Mouse (Mus musculus) CH12.LX (cell line): Measurements from ENCODE around the gene Hlcs. TPM values are rescaled to one million over a fixed set of nuclear protein-coding genes. Genes with fewer than 3 reads are reported as not detected.

ENCODE experiments used
- DNase-seq: peaks from one replicate; pipeline ENCODE4 v3.0.0-alpha.2; 2013; ENCODE audit errors: extremely low read depth
- H3K27ac ChIP-seq: 2 replicates; pipeline ENCODE4 v1.5.1; 2012; ENCODE audit warnings: low read depth, mild to moderate bottlenecking, control low read depth, moderate library complexity; ENCODE audit not compliant: insufficient read depth
- H3K27me3 ChIP-seq: replicated peaks from 2 replicates; pipeline ENCODE3; 2012; ENCODE audit warnings: inconsistent platforms
- H3K36me3 ChIP-seq, 2 experiments: replicated peaks in 1 of 2; 2 replicates each; pipeline versions ENCODE3 to v1.6.1; 2012; ENCODE audit warnings: inconsistent platforms in 1 of 2, low read length in 1 of 2, mild to moderate bottlenecking in 1 of 2, mixed read lengths in 1 of 2, moderate library complexity in 1 of 2; ENCODE audit not compliant: control insufficient read depth in 1 of 2, insufficient read depth in 1 of 2
- H3K4me1 ChIP-seq, 2 experiments: 2 replicates each; pipeline ENCODE4 v1.6.1; 2012; ENCODE audit warnings: inconsistent platforms in 1 of 2, moderate library complexity in 1 of 2; ENCODE audit not compliant: insufficient read depth in 2 of 2, control insufficient read depth in 1 of 2
- H3K4me2 ChIP-seq: 2 replicates; pipeline ENCODE4 v1.6.1; 2012; ENCODE audit warnings: low read depth, mild to moderate bottlenecking, control low read depth; ENCODE audit not compliant: poor library complexity, insufficient read depth, severe bottlenecking
- H3K4me3 ChIP-seq, 3 experiments: fragments of 150-350 bp in 1 of 3; sonication (generic) in 1 of 3; replicated peaks in 1 of 3; 2 replicates each; pipeline versions ENCODE3 to v1.5.1; 2011 to 2012; ENCODE audit warnings: low read depth in 2 of 3, low read length in 2 of 3, mild to moderate bottlenecking in 2 of 3, moderate library complexity in 2 of 3, control low read depth in 1 of 3, improper control_type of control experiment in 1 of 3, inconsistent platforms in 1 of 3, mixed read lengths in 1 of 3; ENCODE audit not compliant: poor library complexity in 1 of 3
- H3K79me2 ChIP-seq: replicated peaks from 2 replicates; pipeline ENCODE4 v1.6.1; 2012; ENCODE audit warnings: mild to moderate bottlenecking, moderate library complexity; ENCODE audit not compliant: control insufficient read depth, poor library complexity, insufficient read depth, severe bottlenecking; ENCODE audit errors: extremely low read depth
- H3K9ac ChIP-seq: 2 replicates; pipeline ENCODE4 v1.6.1; 2012; ENCODE audit warnings: low read depth, mild to moderate bottlenecking, control low read depth, moderate library complexity; ENCODE audit not compliant: insufficient read depth
- H3K9me3 ChIP-seq: replicated peaks from 2 replicates; pipeline ENCODE3; 2012; ENCODE audit warnings: low read length, inconsistent platforms, mixed read lengths
- BHLHE40 ChIP-seq: IDR thresholded peaks from 2 replicates; pipeline ENCODE4 v1.6.1; 2011; ENCODE audit warnings: mild to moderate bottlenecking, low read depth, low read length, improper control_type of control experiment
- CHD2 ChIP-seq: IDR thresholded peaks from 2 replicates; pipeline ENCODE4 v1.6.1; 2011; ENCODE audit warnings: low read length, improper control_type of control experiment
- ELF1 ChIP-seq: IDR thresholded peaks from 2 replicates; pipeline ENCODE4 v1.6.1; 2014; ENCODE audit warnings: low read depth, mild to moderate bottlenecking, inconsistent platforms, low read length, improper control_type of control experiment
- EP300 ChIP-seq: IDR thresholded peaks from 2 replicates; pipeline ENCODE4 v1.6.1; 2011; ENCODE audit warnings: low read length, improper control_type of control experiment
- ETS1 ChIP-seq: conservative IDR thresholded peaks from 2 replicates; pipeline ENCODE4 v1.6.1; 2012; ENCODE audit warnings: low read depth, mild to moderate bottlenecking, inconsistent platforms, low read length, improper control_type of control experiment, moderate library complexity
- GABPA ChIP-seq: IDR thresholded peaks from 2 replicates; pipeline ENCODE4 v1.6.1; 2012; ENCODE audit warnings: low read depth, low read length, improper control_type of control experiment, inconsistent platforms; ENCODE audit not compliant: insufficient replicate concordance
- HCFC1 ChIP-seq: IDR thresholded peaks from 2 replicates; pipeline ENCODE4 v1.6.1; 2012; ENCODE audit warnings: low read depth, mild to moderate bottlenecking, inconsistent platforms, low read length, improper control_type of control experiment
- IRF4 ChIP-seq: IDR thresholded peaks from 2 replicates; pipeline ENCODE4 v1.6.1; 2014; ENCODE audit warnings: low read depth, mild to moderate bottlenecking, inconsistent platforms, low read length, improper control_type of control experiment
- JUND ChIP-seq: conservative IDR thresholded peaks from 2 replicates; pipeline ENCODE4 v1.6.1; 2011; ENCODE audit warnings: low read depth, low read length, improper control_type of control experiment
- KAT2A ChIP-seq: IDR thresholded peaks from 2 replicates; pipeline ENCODE4 v1.6.1; 2012; ENCODE audit warnings: low read length, improper control_type of control experiment, inconsistent platforms; ENCODE audit not compliant: insufficient replicate concordance
- MAZ ChIP-seq: IDR thresholded peaks from 2 replicates; pipeline ENCODE4 v1.6.1; 2012; ENCODE audit warnings: low read depth, mild to moderate bottlenecking, inconsistent platforms, low read length, improper control_type of control experiment, moderate library complexity
- MEF2A ChIP-seq: IDR thresholded peaks from 2 replicates; pipeline ENCODE4 v1.6.1; 2014; ENCODE audit warnings: low read depth, mild to moderate bottlenecking, inconsistent platforms, low read length, improper control_type of control experiment, borderline replicate concordance
- MYC ChIP-seq: IDR thresholded peaks from 2 replicates; pipeline ENCODE4 v1.6.1; 2011; ENCODE audit warnings: low read depth, mild to moderate bottlenecking, improper control_type of control experiment, low read length
- NELFE ChIP-seq: IDR thresholded peaks from 2 replicates; pipeline ENCODE4 v1.6.1; 2011; ENCODE audit warnings: low read depth, low read length, improper control_type of control experiment
- NRF1 ChIP-seq: IDR thresholded peaks from 2 replicates; pipeline ENCODE4 v1.6.1; 2014; ENCODE audit warnings: low read depth, mild to moderate bottlenecking, inconsistent platforms, low read length, improper control_type of control experiment, moderate library complexity
- POLR2AphosphoS2 ChIP-seq: IDR thresholded peaks from 2 replicates; pipeline ENCODE4 v1.6.1; 2011; ENCODE audit warnings: low read depth, low read length, improper control_type of control experiment
- RAD21 ChIP-seq: IDR thresholded peaks from 2 replicates; pipeline ENCODE4 v1.6.1; 2011; ENCODE audit warnings: low read depth, mild to moderate bottlenecking, low read length, improper control_type of control experiment, moderate library complexity
- RCOR1 ChIP-seq: conservative IDR thresholded peaks from 2 replicates; pipeline ENCODE4 v1.6.1; 2012; ENCODE audit warnings: low read depth, mild to moderate bottlenecking, inconsistent platforms, low read length, improper control_type of control experiment
- SMC3 ChIP-seq: IDR thresholded peaks from 2 replicates; pipeline ENCODE4 v1.6.1; 2011; ENCODE audit warnings: low read depth, low read length, improper control_type of control experiment
- TBP ChIP-seq: conservative IDR thresholded peaks from 2 replicates; pipeline ENCODE4 v1.6.1; 2011; ENCODE audit warnings: low read depth, low read length, improper control_type of control experiment
- TCF12 ChIP-seq: IDR thresholded peaks from 2 replicates; pipeline ENCODE4 v1.6.1; 2014; ENCODE audit warnings: low read depth, mild to moderate bottlenecking, inconsistent platforms, low read length, improper control_type of control experiment
- UBTF ChIP-seq: IDR thresholded peaks from 2 replicates; pipeline ENCODE4 v1.6.1; 2012; ENCODE audit warnings: low read depth, mild to moderate bottlenecking, inconsistent platforms, low read length, improper control_type of control experiment, moderate library complexity
- USF2 ChIP-seq: conservative IDR thresholded peaks from 2 replicates; pipeline ENCODE4 v1.6.1; 2011; ENCODE audit warnings: low read depth, low read length, improper control_type of control experiment
- ZKSCAN1 ChIP-seq: IDR thresholded peaks from 2 replicates; pipeline ENCODE4 v1.6.1; 2012; ENCODE audit warnings: low read depth, inconsistent platforms, low read length, improper control_type of control experiment, borderline replicate concordance
- ZMIZ1 ChIP-seq: IDR thresholded peaks from 2 replicates; pipeline ENCODE4 v1.6.1; 2012; ENCODE audit warnings: low read depth, mild to moderate bottlenecking, inconsistent platforms, low read length, improper control_type of control experiment
- dilution Hi-C: fragments of 300-500 bp; cut with MboI; formaldehyde crosslinking; loops from 2 replicates; pipeline ENCODE4 v1.14.3; 2020; ENCODE audit warnings: low sequenced_read_pairs; ENCODE audit not compliant: extremely low pct_unique_long_range_greater_than_20kb, extremely low pct_ligation_motif_present
- in situ Hi-C: fragments of 300-500 bp; cut with MboI; formaldehyde crosslinking; loops from 3 replicates; pipeline ENCODE4 v1.14.3; 2019; ENCODE audit warnings: low sequenced_read_pairs, low pct_ligation_motif_present, low pct_unique_long_range_greater_than_20kb, mixed read lengths
- polyA plus RNA-seq: library from polyadenylated mRNA; unstranded; fragments of >175 nt; gene quantifications from 2 replicates; pipeline ENCODE4 v1.2.1, GENCODE M21; 2012; ENCODE audit warnings: low read depth; ENCODE audit not compliant: insufficient read length
- total RNA-seq, 2 experiments: library from RNA; depleted of rRNA; stranded (reverse); fragments of 300-350 nt in 1 of 2; fragments of >200 nt in 1 of 2; gene quantifications; 2 replicates each; pipeline ENCODE4 v1.2.3; 2012 to 2014

The Hlcs gene
- total and polyA plus RNA-seq, 3 experiments, result 5.3 to 12.5 (median 9.4) TPM

DNA sequence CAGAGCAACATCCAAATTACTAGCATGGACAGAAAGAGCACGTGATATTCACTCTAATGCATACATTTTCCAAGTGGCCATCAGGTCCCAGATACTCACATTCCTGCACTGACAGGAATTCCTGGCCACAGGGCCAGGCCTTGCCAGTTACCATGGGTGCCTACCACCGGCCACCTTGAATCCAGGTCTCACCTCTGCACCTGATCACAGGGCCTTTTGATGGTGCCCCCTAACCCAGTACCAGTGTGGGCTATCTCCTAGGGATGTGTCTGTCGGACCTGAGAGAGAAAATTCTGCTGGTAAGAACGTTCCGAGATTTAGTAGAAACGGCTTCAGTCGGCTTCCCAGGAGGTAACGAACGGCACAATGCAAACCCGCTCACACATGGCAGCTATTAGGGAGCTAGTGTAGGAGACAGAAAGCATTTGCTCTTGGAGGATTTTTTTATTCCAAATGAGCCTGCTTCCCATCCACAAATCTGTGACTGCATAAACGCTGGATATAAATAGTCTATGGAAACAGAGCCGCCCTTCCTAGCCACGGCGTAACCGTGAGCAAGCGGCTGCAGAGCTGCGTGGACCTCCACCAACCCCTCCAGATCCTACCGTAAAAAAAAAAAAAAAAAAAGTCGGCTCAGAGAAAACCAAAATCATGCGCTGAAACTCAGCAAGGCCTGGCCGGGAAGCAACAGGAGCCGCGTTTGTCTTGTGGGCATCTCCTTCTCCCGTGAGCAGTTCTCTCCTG is 59.5 kb downstream of the Hlcs start:
- DNase-seq, result no peak
- H3K9me3 ChIP-seq, result no peaks in the 10 kb centered on the region
- no peak for TF ChIP-seq UBTF
- TF ChIP-seq GABPA, result no peak
- no peak for TF ChIP-seq TBP
- TF ChIP-seq MEF2A, result no peak
- TF ChIP-seq ZKSCAN1, result no peak
- no peak for TF ChIP-seq EP300
- no peak for TF ChIP-seq MYC
- TF ChIP-seq KAT2A, result no peak
- TF ChIP-seq ELF1, result no peak
- TF ChIP-seq SMC3, result no peak
- no peak for TF ChIP-seq CHD2
- TF ChIP-seq BHLHE40, result no peak
- TF ChIP-seq USF2, result no peak
- no peak for TF ChIP-seq HCFC1
- TF ChIP-seq NELFE, result no peak
- TF ChIP-seq ZMIZ1, result no peak
- TF ChIP-seq ETS1, result no peak
- TF ChIP-seq JUND, result no peak
- no peak for TF ChIP-seq TCF12
- TF ChIP-seq, all 38 proteins: peak for 0
- Histone ChIP-seq H3K9ac (no peak overlapping the region), H3K36me3 (peaks cover 8 to 73% of the 10 kb centered on the region in 2 experiments), H3K4me2 (no peak overlapping the region), H3K79me2 (no peaks in the 10 kb centered on the region), H3K4me1 (0 out of 4 replicates have a peak, but pooled peaks cover 0 to 3% of the 10 kb centered on the region in 2 experiments), H3K27ac (no peak overlapping the region), H3K4me3 (no peak overlapping the region), H3K27me3 (no peaks in the 10 kb centered on the region)
- in situ Hi-C loops (loop anchor here (10.0 to 25.0 kb wide), 2 partner anchors 219 to 567 kb away; partner anchors contain the start of gene Cbr3), dilution Hi-C loops (no loop called here)

DNA sequence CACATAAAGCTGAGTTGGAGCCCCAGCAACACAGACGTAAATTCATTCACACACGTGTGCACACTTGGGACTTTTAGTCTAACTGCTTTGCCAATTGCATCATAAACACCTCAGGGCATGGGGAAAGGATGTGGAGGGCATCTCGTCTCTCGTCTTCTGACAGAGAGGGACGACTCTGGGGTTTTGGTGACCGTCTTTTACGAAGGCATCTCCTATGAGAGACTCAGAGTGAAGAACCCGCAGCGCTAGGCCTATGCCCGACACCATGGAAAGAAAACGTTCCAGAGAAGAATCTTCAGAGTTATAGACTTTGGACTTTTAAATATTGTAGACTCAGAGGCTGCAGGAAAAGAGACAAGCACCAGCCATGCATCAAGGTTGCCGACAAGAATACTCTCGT is 61.6 kb downstream of the Hlcs start:
- Histone ChIP-seq H3K79me2 (no peaks in the 10 kb centered on the region), H3K9me3 (no peaks in the 10 kb centered on the region), H3K4me2 (no peak overlapping the region), H3K4me1 (peaks cover 0 to 10% of the 10 kb centered on the region in 2 experiments; a peak in 3 of 4 replicates), H3K36me3 (peaks cover 2 to 71% of the 10 kb centered on the region in 2 experiments), H3K4me3 (no peak overlapping the region), H3K27me3 (no peaks in the 10 kb centered on the region), H3K9ac (no peak overlapping the region), H3K27ac (no peak overlapping the region)
- DNase-seq, result no peak
- dilution Hi-C loops, result no loop called here
- in situ Hi-C loops, result loop anchor here (10.0 to 25.0 kb wide), 2 partner anchors 217 to 564 kb away; partner anchors contain the start of gene Cbr3
- TF ChIP-seq RAD21 (no peak), ELF1 (no peak), MAZ (no peak), HCFC1 (no peak), MYC (no peak), POLR2AphosphoS2 (no peak), ZKSCAN1 (no peak), IRF4 (no peak), MEF2A (no peak), RCOR1 (no peak), NRF1 (no peak)
